Mouse (Mus musculus): ENCODE results near the gene Nme6.

GRCm38 (mm10) chr9:109806695-109807293 lies 25.8 kb upstream of the Nme6 start:
- TF ChIP-seq POLR2A (IDR thresholded peaks at IDR 0.05; ENCODE audit: insufficient read depth, low read depth, low read length) (no peak), CTCF (IDR thresholded peaks at IDR 0.05; ENCODE audit: insufficient read depth, low read depth, low read length) (no peak)
